Mouse (Mus musculus): ENCODE data around the gene Maml3.

- no peak for TF ChIP-seq CTCF (IDR thresholded peaks at IDR 0.05; ENCODE audit: low read depth)
- TF ChIP-seq EP300 (IDR thresholded peaks at IDR 0.05; ENCODE audit: low read depth) = no peak
Measured at GRCm38 (mm10) chr3:51674963-51675362, 429.9 kb downstream of the Maml3 start.
